Mouse (Mus musculus): Measurements from ENCODE around the gene Camkv. TPM values are rescaled to one million over a fixed set of nuclear protein-coding genes. Genes with fewer than 3 reads are reported as not detected.
A peak's percentile ranks its signal among the peaks of the same experiment; 100 is the strongest.

Gene Camkv
- total and polyA plus RNA-seq, 3 experiments, result not detected

- TF ChIP-seq ELF1 (IDR thresholded peaks at IDR 0.05; ENCODE audit: low read depth, low read length), result peak; percentile 98
- no peak for TF ChIP-seq E2F4 (IDR thresholded peaks at IDR 0.05; ENCODE audit: insufficient replicate concordance, low read depth, low read length)
- 0 out of 2 replicates have a peak, but pooled peaks have one; percentile 47 for TF ChIP-seq UBTF (IDR thresholded peaks at IDR 0.05; ENCODE audit: low read depth, low read length)
- TF ChIP-seq EP300 (IDR thresholded peaks at IDR 0.05; ENCODE audit: low read length), result no peak
- TF ChIP-seq MEF2A (IDR thresholded peaks at IDR 0.05; ENCODE audit: borderline replicate concordance, low read depth, low read length), result peak; percentile 65
- no peak for TF ChIP-seq JUND (conservative IDR thresholded peaks at IDR 0.05; ENCODE audit: low read depth, low read length)
- no peak; the same call in 1 of the 2 replicates for TF ChIP-seq ETS1 (conservative IDR thresholded peaks at IDR 0.05; ENCODE audit: low read depth, low read length)
- TF ChIP-seq RCOR1 (conservative IDR thresholded peaks at IDR 0.05; ENCODE audit: low read depth, low read length), result no peak
- no peak for TF ChIP-seq RAD21 (IDR thresholded peaks at IDR 0.05; ENCODE audit: low read depth, low read length)
- no peak for TF ChIP-seq MYC (IDR thresholded peaks at IDR 0.05; ENCODE audit: low read depth, low read length)
- TF ChIP-seq NRF1 (IDR thresholded peaks at IDR 0.05; ENCODE audit: low read depth, low read length), result peak; percentile 57
- no peak for TF ChIP-seq ZMIZ1 (IDR thresholded peaks at IDR 0.05; ENCODE audit: low read depth, low read length)
- no peak for TF ChIP-seq PAX5 (IDR thresholded peaks at IDR 0.05; ENCODE audit: low read length)
Measured at GRCm38 (mm10) chr9:107887804-107888266, 47.6 kb upstream of the Camkv start, which contains the start of gene Mon1a (continued).

- H3K4me2 ChIP-seq (ENCODE audit: insufficient read depth, low read depth, poor library complexity, severe bottlenecking), result peak overlapping the region; percentile 85
- peak; percentile 63 for DNase-seq (ENCODE audit: extremely low read depth)
- H3K79me2 ChIP-seq (replicated peaks; ENCODE audit: control insufficient read depth, extremely low read depth, insufficient read depth, poor library complexity, severe bottlenecking), result 0 out of 2 replicates have a peak, but pooled peaks cover 2% of the 10 kb centered on the region
- peaks cover 0 to 19% of the 10 kb centered on the region in 2 experiments; a peak in 2 of 4 replicates for H3K4me1 ChIP-seq (ENCODE audit: control insufficient read depth in 1 of 2, insufficient read depth in 2 of 2)
- H3K36me3 ChIP-seq (replicated peaks in 1 of 2; ENCODE audit: control insufficient read depth in 1 of 2, insufficient read depth in 1 of 2, low read length in 1 of 2), result peaks cover 0 to 16% of the 10 kb centered on the region in 2 experiments
- H3K27ac ChIP-seq (ENCODE audit: insufficient read depth, low read depth), result no peak overlapping the region
- no peaks in the 10 kb centered on the region for H3K9me3 ChIP-seq (replicated peaks; ENCODE audit: low read length)
- dilution Hi-C loops (cut with MboI; ENCODE audit: extremely low pct_ligation_motif_present, extremely low pct_unique_long_range_greater_than_20kb, low sequenced_read_pairs), result no loop called here
- peaks cover 18% of the 10 kb centered on the region for H3K27me3 ChIP-seq (replicated peaks)
- TF ChIP-seq POLR2AphosphoS2 (IDR thresholded peaks at IDR 0.05; ENCODE audit: low read depth, low read length) (no peak), JUN (IDR thresholded peaks at IDR 0.05; ENCODE audit: insufficient read depth, low read depth, low read length) (no peak), UBTF (IDR thresholded peaks at IDR 0.05; ENCODE audit: low read depth, low read length) (0 out of 2 replicates have a peak, but pooled peaks have one; percentile 18), MXI1 (IDR thresholded peaks at IDR 0.05; ENCODE audit: low read depth, low read length) (peak; percentile 99), ETS1 (conservative IDR thresholded peaks at IDR 0.05; ENCODE audit: low read depth, low read length) (no peak), SIN3A (IDR thresholded peaks at IDR 0.05; ENCODE audit: low read length) (peak; percentile 85; the same call in 1 of the 2 replicates), USF1 (IDR thresholded peaks at IDR 0.05; ENCODE audit: low read depth, low read length) (peak; percentile 44), MAX (IDR thresholded peaks at IDR 0.05; ENCODE audit: low read length) (peak; percentile 77; the same call in 1 of the 2 replicates), MYC (IDR thresholded peaks at IDR 0.05; ENCODE audit: low read depth, low read length) (peak; percentile 72), MEF2A (IDR thresholded peaks at IDR 0.05; ENCODE audit: borderline replicate concordance, low read depth, low read length) (peak; percentile 3)
- in situ Hi-C loops (cut with MboI; ENCODE audit: low pct_ligation_motif_present, low pct_unique_long_range_greater_than_20kb, low sequenced_read_pairs), result no loop called here
- H3K9ac ChIP-seq (ENCODE audit: insufficient read depth, low read depth), result peak overlapping the region; percentile 74
- H3K4me3 ChIP-seq (replicated peaks in 1 of 3; ENCODE audit: low read depth in 2 of 3, low read length in 2 of 3, poor library complexity in 1 of 3), result peak overlapping the region; percentile 86 to 91 (median 88)
Measured at GRCm38 (mm10) chr9:107888267-107888850, 47.1 kb upstream of the Camkv start.

Measured in CH12.LX (cell line).